Mouse (Mus musculus) regulatory T cell (primary cell): ENCODE results near the gene Ppbp.
"Not testable (repeated sequence)": the region's sequence is repeated elsewhere in the genome, so short reads cannot be mapped to it uniquely, and the experiment has no call there.

Experiments used
- in situ Hi-C: fragments of 300-600 bp; cut with MboI, MseI; formaldehyde crosslinking; loops from one replicate; pipeline ENCODE4 v1.15.1; 2025; ENCODE audit warnings: high pct_unique_total_duplicates

Ppbp gene

DNA sequence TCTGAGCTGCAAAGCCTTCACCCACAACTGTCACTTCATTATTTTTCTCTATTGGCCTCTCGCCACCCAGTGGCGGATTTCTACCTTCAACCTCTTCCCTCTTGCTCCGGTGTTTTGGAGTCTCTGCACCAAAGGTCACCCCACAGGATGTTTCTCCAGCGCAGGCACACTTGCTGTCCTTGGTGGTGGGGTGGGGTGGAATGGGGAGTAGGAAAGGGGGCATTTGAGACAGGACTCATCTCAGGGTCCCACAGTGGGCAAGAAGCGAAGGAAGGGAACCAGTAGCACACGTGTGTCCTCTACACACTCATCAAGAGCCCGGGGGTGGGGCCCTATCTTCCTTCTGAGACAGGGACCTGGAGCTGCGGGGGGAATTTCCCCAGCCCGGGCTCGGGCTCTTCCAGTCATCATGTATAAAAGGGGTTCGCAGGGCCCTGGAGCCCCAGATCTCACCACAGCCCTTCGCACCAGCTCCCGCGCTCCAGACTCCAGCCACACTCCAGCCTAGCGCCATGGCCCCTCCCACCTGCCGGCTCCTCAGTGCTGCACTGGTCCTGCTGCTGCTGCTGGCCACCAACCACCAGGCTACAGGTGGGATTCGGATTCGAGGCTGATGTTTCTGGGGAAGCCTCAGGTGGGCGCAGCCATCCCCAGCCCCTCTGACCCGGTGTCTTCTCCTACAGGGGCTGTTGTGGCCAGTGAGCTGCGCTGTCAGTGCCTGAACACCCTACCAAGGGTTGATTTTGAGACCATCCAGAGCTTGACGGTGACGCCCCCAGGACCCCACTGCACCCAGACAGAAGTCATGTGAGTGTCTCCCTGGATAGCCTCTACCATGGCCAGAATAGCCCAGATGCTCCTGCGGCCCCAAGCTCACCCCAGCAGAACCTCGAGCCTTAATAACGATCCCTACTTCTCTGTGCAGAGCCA, 17.6 kb downstream of the Ppbp start, which contains the start of gene Cxcl3:
Gene Cxcl3, plus strand, starts transcription at position 445 of the 930 bp plus-strand sequence.
- in situ Hi-C loops: loop anchor here (5.0 kb wide), 1 partner anchor 129 kb away; no protein-coding TSS in a partner anchor

DNA sequence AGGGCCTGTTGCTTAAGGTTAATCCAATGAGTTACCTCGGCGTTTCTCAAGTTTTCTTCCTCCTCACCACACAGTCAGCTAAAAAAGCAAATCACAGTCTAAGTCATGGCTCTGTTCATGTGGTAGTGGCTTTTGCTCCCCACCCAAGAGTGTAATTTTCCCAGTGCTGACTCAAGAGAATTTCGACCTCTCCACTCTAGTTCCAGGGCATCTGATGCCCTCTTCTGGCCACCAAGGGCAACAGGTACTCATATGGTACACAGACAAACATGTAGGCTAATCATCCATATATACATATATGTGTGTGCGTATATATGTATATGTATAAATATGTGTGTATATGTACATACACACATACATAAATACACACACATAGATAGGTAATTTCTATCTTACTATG, 19.8 kb downstream of the Ppbp start:
- in situ Hi-C loops: loop anchor here (5.0 kb wide), 1 partner anchor 131 kb away; no protein-coding TSS in a partner anchor

DNA sequence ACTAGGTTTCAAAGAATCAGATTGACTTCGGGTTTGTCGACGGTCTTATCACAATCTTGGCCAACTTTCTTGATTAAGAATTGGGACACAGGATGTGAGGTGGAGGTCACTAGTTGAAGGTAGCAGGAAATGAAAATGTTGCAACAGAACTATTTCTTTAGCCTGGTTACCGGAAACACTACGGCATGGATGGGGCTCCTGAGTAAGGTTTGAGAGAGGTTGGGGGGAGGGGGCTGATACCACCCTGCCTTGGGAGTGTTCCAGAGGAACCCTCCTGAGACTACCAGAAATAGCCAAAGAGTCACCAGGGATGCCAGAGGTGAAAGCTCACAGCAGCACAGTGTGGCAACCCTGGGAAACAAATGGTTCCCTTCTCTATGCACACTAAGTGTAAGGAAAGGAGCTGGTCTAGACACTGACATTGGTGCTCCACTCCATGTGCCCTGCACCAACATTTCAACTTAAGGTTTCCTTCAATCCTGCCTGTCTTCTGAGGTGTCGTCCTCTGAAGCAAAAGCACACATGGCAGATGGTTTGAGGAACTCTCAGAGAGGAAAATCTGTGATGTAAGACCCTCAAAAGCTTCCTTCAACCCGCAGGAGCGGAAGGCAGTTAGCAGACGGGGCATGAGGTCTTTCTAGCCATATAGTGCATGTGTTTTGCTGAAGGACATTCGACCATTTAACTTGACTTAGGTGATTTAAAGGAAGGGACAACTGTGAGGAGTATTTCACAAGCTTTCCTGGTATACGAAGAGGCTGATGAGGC, 21.2 kb downstream of the Ppbp start:
- in situ Hi-C loops: loop anchor here (5.0 kb wide), 1 partner anchor 132 kb away; no protein-coding TSS in a partner anchor

DNA sequence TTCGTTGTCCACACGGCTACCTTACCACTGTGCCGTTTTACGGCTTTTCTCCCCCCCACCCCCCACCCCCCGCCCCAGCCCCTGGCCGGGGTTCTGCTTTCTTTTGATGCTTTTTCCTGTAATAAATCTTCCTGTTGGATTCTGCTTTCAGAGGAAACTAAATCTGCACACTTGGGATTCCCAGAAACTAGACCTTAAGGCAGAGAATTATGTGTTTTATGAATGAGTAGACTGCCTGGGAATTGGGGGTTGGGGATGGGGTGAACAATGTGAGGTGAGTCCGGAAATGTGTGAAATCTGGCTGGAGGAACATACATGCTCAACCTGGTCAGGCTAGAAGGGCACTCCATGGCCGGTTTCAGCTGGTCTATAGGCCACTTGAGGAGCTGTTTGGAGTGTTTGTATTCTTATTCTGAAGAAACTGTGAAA, 21.8 kb downstream of the Ppbp start:
- in situ Hi-C loops: no loop called here

DNA sequence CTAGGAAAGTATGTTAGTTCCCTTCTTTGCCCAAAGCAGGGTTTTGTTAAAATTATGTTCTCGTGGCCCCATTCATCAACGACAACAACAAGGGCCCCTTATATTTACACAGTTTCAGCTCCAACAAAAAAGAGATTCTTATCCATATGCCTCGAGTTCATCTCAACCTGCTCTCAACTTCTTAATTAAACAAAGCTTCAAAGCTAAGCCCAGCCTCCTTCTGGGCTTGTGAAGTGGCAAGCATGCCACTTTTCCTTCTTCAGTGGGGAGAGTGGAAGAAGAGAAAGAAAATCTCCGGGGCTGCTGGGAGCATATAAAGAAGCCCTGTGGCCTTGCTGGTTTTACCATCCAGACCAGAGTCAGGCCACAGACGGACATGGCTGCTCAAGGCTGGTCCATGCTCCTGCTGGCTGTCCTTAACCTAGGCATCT, 25.9 kb downstream of the Ppbp start, which contains the start of gene Cxcl15:
Gene Cxcl15, plus strand, starts transcription at position 340 of the 431 bp plus-strand sequence.
- in situ Hi-C loops: no loop called here

DNA sequence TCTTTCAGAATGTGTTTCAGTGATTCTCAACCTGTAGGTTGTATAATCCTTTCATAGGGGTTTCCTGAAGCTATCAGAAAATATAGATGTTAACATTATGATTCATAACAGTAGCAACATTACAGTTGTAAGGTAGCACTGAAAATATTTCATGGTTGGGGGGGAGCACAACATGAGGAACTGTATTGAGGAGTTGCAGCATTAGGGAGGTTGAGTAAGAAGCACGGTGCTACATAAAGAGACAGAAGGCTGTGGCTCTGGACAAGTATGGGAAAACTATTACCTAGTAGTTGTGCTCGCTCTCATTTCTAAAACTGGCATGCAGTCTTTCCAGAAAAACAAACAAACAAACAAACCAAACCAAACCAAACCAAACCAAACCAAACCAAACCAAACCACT, 27.1 kb downstream of the Ppbp start:
- in situ Hi-C loops: not testable (repeated sequence)

DNA sequence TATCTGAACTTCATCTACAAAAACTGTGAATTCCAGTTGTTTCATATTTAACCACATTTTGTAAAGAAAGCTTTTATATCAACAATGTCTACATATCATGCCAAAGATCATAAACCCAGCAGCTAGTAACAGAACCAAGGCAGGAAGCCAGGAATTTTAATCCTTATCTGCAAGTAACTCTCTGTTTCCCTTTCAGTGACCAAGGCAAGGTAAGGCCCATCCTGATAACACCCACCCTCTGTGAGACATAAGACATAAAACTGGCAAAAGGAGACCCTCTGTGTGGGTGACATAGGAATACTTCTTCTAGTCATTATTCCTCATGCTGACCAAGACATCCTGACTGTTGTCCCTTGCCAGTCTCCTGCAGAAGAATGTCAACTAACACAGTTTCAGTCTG, 36.3 kb downstream of the Ppbp start:
- in situ Hi-C loops: loop anchor here (5.0 to 25.0 kb wide), 3 partner anchors 38 to 767 kb away; no protein-coding TSS in a partner anchor

DNA sequence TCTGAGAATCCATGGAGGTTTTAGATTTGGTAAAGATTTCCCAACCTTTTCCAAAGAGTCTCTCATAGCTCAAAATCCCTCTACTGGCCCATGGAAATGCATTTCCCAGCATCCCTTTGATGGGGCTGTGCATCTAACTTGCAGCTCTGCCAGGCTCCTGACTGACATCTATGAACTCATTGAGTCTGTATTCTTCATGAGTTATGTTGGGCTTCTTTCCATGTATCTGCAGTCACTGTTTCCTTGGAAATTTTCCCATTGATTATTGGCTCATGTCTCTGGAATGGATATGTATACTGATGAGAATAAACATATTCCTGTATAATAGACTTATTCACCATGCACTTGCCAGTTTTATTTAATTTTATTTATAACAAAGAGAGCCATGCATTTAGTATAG, 37.7 kb downstream of the Ppbp start:
- in situ Hi-C loops: loop anchor here (25.0 kb wide), 1 partner anchor 769 kb away; no protein-coding TSS in a partner anchor

DNA sequence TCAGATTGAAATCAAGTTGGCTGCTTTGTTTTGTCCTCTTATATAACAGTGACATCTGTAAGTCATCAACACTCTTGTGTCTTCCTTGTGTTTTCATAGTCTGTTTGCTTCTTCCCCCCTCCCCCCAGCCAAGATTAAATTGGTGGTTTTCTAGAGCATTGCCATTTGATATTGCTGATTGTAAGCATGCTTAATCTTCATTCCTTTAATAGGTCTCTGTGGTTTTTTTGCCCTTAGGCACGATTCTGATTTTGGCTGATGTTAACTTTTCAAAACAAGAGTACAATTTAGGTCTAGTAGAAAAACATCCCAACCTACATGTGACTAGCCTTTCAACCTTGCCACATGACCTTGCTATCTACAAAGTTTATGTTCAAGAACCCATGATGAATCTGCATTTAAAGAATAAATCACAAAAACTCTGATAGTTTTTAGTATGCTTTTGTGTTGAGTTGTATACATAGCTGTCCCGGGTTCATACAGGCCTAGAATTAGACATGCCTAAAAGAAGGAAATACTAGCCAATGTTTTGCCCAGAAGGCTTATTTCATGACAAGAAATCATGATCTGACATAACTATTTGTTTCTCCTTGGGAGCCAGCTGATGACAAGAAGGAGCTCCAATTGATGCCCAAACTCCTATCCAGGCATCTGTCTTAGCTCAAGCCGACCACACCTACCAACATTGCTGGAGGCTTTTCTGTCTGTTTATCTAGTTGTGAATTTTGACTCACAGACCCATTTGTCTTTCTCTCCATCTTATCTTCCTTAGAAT, 39.0 kb downstream of the Ppbp start:
- in situ Hi-C loops: loop anchor here (25.0 kb wide), 1 partner anchor 770 kb away; no protein-coding TSS in a partner anchor
